Mouse (Mus musculus): ENCODE results near the gene Gm11096. TPM values are rescaled to one million over a fixed set of nuclear protein-coding genes. Genes with fewer than 3 reads are reported as not detected.
A peak's percentile ranks its signal among the peaks of the same experiment; 100 is the strongest.

Gm11096 gene
- polyA plus RNA-seq, 1 experiment = not detected

DNA sequence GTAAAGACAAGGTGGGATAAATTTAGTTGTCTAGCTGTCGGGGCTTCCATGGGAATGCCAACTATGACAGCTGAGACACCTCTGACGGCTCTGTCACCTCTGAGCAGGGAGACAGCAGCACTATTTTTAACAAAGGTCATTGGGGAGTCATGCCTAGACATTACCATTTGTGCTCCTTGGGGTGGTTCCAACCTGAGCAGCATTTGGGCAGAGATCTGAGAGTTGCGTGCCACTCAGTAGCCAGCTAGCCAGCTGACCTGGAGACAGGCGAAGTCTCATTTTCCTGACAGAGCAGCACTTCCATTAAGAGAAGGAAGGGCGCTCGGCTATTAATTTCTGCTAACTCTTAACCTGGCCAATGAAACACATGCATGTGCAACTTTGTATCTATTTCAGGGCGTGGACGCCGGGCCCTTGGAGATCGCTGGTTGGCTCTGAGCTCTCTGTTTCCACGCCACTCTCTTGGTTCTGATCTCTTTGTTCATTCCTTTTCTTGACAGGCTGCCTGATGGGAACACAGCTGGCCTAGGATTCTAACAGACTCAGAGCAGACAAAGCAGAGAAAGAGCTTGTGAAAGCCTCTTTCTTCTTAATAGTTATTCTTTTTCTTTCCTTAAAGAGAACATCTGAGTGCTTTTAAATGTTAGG, 40.4 kb downstream of the Gm11096 start:
- TF ChIP-seq POLR2A (IDR thresholded peaks at IDR 0.05; ENCODE audit: borderline replicate concordance, insufficient read depth, low read length) (no peak), CTCF (IDR thresholded peaks at IDR 0.05; ENCODE audit: borderline replicate concordance, insufficient read depth, low read depth, low read length) (no peak)
- no peak overlapping the region for H3K27ac ChIP-seq (ENCODE audit: insufficient read depth, low read length)
- WGBS = 7% methylated on average over 11 of the region's 11 CpGs

GRCm38 (mm10) chr17:81486388-81486787, 44.8 kb downstream of the Gm11096 start:
- H3K4me1 ChIP-seq (ENCODE audit: control insufficient read depth, insufficient read depth, low read length) = no peaks in the 10 kb centered on the region
- H3K4me3 ChIP-seq (replicated peaks; ENCODE audit: insufficient read depth, low read depth, low read length) = no peak overlapping the region
- 81% methylated on average over 1 of the region's 1 CpGs for WGBS
- H3K27me3 ChIP-seq (ENCODE audit: control insufficient read depth, insufficient read depth, low read length) = no peaks in the 10 kb centered on the region
- DNase-seq = no peak
- TF ChIP-seq CTCF (IDR thresholded peaks at IDR 0.05; ENCODE audit: borderline replicate concordance, insufficient read depth, low read depth, low read length) (no peak), POLR2A (IDR thresholded peaks at IDR 0.05; ENCODE audit: borderline replicate concordance, insufficient read depth, low read length) (no peak)
- no peak overlapping the region for H3K27ac ChIP-seq (ENCODE audit: insufficient read depth, low read length)

More for the DNA sequence above, 40.4 kb downstream of the Gm11096 start:
- no peaks in the 10 kb centered on the region for H3K27me3 ChIP-seq (ENCODE audit: control insufficient read depth, insufficient read depth, low read length)
- 0 out of 2 replicates have a peak, but pooled peaks cover 3% of the 10 kb centered on the region for H3K4me1 ChIP-seq (ENCODE audit: control insufficient read depth, insufficient read depth, low read length)
- DNase-seq = peak; percentile 70 to 86
- H3K4me3 ChIP-seq (replicated peaks; ENCODE audit: insufficient read depth, low read depth, low read length) = no peak overlapping the region

All from cerebellum, adult 2 months (tissue).